Mouse (Mus musculus): ENCODE measurements at regions not wholly inside any gene's neighbourhood (a gene's known extent, or its start where the extent isn't known, plus 50 kb on each side); places are given as distances from the start of the nearest gene placed in this dataset.

- DNase-seq, result no peak
Observed at GRCm38 (mm10) chr4:74466081-74466480, 223.8 kb downstream of the Kdm4c start.

- no peak for DNase-seq
Observed at GRCm38 (mm10) chr4:74512489-74512888, 270.2 kb downstream of the Kdm4c start.

GRCm38 (mm10) chr4:74553888-74554287, 311.6 kb downstream of the Kdm4c start:
- DNase-seq, result no peak

GRCm38 (mm10) chr4:74563565-74563964, 321.3 kb downstream of the Kdm4c start:
- peak; percentile 9 for DNase-seq

GRCm38 (mm10) chr4:74586400-74586799, 344.1 kb downstream of the Kdm4c start:
- DNase-seq, result no peak

GRCm38 (mm10) chr4:74587125-74587524, 344.8 kb downstream of the Kdm4c start:
- no peak for DNase-seq

GRCm38 (mm10) chr4:74588761-74589160, 346.5 kb downstream of the Kdm4c start:
- DNase-seq, result no peak

GRCm38 (mm10) chr4:74613032-74613431, 370.7 kb downstream of the Kdm4c start:
- DNase-seq, result peak; percentile 71

All from kidney, postnatal 10 days (tissue).